Mouse (Mus musculus) cerebellum, adult 2 months (tissue): ENCODE measurements around the gene Fblim1. TPM values are rescaled to one million over a fixed set of nuclear protein-coding genes. Genes with fewer than 3 reads are reported as not detected.
"Not testable (repeated sequence)": the region's sequence is repeated elsewhere in the genome, so short reads cannot be mapped to it uniquely, and the experiment has no call there.

ENCODE experiments used
- DNase-seq, 2 experiments: peaks; one replicate each; pipeline ENCODE4 v3.0.0; 2021
- H3K27ac ChIP-seq: fragments of 200-500 bp; 2 replicates; pipeline ENCODE4 v1.5.1; 2012; ENCODE audit warnings: low read length, control low read depth, inconsistent platforms; ENCODE audit not compliant: insufficient read depth
- H3K27me3 ChIP-seq: fragments of 200-500 bp; 2 replicates; pipeline ENCODE4 v1.6.1; 2012; ENCODE audit warnings: inconsistent platforms, mild to moderate bottlenecking, low read length, moderate library complexity; ENCODE audit not compliant: control insufficient read depth, insufficient read depth
- H3K4me1 ChIP-seq: fragments of 200-500 bp; 2 replicates; pipeline ENCODE4 v1.6.1; 2011; ENCODE audit warnings: low read length; ENCODE audit not compliant: control insufficient read depth, insufficient read depth
- H3K4me3 ChIP-seq: fragments of 200-500 bp; replicated peaks from 2 replicates; pipeline ENCODE3; 2011; ENCODE audit warnings: mild to moderate bottlenecking, low read depth, low read length, control low read depth; ENCODE audit not compliant: insufficient read depth
- CTCF ChIP-seq: fragments of 200-500 bp; IDR thresholded peaks from 2 replicates; pipeline ENCODE4 v1.5.1; 2011; ENCODE audit warnings: low read depth, mild to moderate bottlenecking, control low read depth, low read length, moderate library complexity, borderline replicate concordance; ENCODE audit not compliant: insufficient read depth
- POLR2A ChIP-seq: fragments of 200-500 bp; IDR thresholded peaks from 2 replicates; pipeline ENCODE4 v1.6.1; 2011; ENCODE audit warnings: low read length, control low read depth, borderline replicate concordance; ENCODE audit not compliant: insufficient read depth
- WGBS: fragments of 180-500 bp; shearing (Covaris S2); methylation state at CpG from one replicate; pipeline ENCODE4 v1.1.7; 2018; 5-methylcytosine and 5-hydroxymethylcytosine counted together
- polyA plus RNA-seq: library from polyadenylated mRNA; depleted of rRNA; stranded (reverse); fragments of >200 nt; gene quantifications from 2 replicates; pipeline ENCODE4 v1.2.3, GENCODE M21; 2012

The Fblim1 gene
- polyA plus RNA-seq, 1 experiment, result 2.6 TPM

DNA sequence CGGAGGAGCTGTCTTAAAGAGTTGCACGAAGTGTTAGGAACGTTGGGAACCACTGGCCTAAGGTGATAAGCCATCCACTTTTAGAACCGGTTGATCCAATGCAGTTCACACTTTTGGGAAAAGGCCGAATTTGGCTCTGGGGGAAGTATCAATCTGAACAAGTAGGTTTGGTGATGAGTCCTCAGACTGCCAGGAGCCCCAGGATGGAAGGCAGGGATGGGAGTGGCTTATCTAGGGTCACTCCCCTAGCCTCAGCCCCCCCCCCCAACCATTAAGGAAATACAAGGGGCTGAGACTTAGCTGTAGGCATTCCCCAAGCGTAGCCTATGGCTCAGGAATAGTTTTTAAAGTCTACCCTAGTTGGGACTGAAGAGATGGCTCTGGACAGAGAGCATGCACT is 39.7 kb downstream of the Fblim1 start:
- H3K27me3 ChIP-seq, result no peaks in the 10 kb centered on the region
- no peaks in the 10 kb centered on the region for H3K4me1 ChIP-seq
- no peak for TF ChIP-seq CTCF
- no peak for TF ChIP-seq POLR2A
- no peak overlapping the region for H3K4me3 ChIP-seq
- no peak overlapping the region for H3K27ac ChIP-seq
- no peak for DNase-seq
- WGBS, result 95% methylated on average over 6 of the region's 6 CpGs

- Histone ChIP-seq H3K27me3 (no peaks in the 10 kb centered on the region), H3K4me3 (no peak overlapping the region), H3K27ac (no peak overlapping the region), H3K4me1 (no peaks in the 10 kb centered on the region)
- WGBS, result 48% methylated on average over 7 of the region's 7 CpGs
- TF ChIP-seq POLR2A (no peak), CTCF (no peak)
- DNase-seq, result no peak
These were observed 40.6 kb downstream of the Fblim1 start for GRCm38 (mm10) chr4:141565325-141565724.

GRCm38 (mm10) chr4:141564660-141565059 is 41.2 kb downstream of the Fblim1 start:
- no peak for DNase-seq
- Histone ChIP-seq H3K4me1 (no peaks in the 10 kb centered on the region), H3K27ac (no peak overlapping the region; the same call in 1 of the 2 replicates), H3K4me3 (no peak overlapping the region), H3K27me3 (no peaks in the 10 kb centered on the region)
- TF ChIP-seq POLR2A (no peak), CTCF (no peak)
- 85% methylated on average over 3 of the region's 3 CpGs for WGBS

DNA sequence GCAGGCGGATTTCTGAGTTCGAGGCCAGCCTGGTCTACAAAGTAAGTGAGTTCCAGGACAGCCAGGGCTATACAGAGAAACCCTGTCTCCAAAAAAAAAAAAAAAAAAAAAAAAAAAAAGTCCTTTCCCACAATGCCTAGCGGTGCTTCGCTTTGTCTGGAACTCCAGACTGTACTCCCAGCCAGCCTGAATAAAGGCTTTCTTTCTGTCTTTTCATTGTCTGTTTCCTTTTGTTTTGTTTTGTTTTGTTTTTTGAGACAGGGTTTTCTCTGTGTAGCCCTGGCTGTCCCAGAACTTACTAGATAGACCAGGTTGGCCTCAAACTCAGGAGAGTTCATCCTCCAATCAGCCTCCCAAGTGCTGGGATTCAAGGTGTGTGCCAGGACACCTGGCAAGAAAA is 41.7 kb downstream of the Fblim1 start:
- no peak for DNase-seq
- no peaks in the 10 kb centered on the region for H3K4me1 ChIP-seq
- 93% methylated on average over 4 of the region's 4 CpGs for WGBS
- H3K27me3 ChIP-seq, result no peaks in the 10 kb centered on the region
- H3K27ac ChIP-seq, result no peak overlapping the region; the same call in 1 of the 2 replicates
- H3K4me3 ChIP-seq, result no peak overlapping the region
- TF ChIP-seq POLR2A (no peak), CTCF (no peak)

DNA sequence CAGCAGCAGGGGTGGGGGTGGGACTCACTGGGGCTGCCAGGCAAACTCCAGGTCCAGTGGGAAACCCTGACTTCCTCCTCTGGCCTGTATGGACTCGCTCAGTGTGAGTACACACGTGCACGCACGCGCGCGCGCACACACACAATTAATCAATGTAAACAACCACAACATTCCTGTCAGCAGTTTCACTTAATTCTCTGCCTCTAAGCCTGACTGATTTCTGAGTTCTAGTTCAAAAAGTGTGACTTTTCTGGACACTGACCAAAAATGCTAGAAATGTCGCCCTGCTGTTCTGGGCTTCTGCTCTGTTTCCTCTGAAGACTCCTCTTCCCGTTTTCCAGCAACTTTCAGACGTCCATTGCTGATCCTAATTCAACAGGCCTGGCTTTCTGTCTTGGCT is 43.6 kb downstream of the Fblim1 start:
- Histone ChIP-seq H3K4me3 (no peak overlapping the region), H3K27ac (no peak overlapping the region), H3K4me1 (peaks cover 6% of the 10 kb centered on the region; the same call in 1 of the 2 replicates), H3K27me3 (no peaks in the 10 kb centered on the region)
- DNase-seq, result no peak
- TF ChIP-seq POLR2A (no peak), CTCF (no peak)
- 76% methylated on average over 11 of the region's 11 CpGs for WGBS

DNA sequence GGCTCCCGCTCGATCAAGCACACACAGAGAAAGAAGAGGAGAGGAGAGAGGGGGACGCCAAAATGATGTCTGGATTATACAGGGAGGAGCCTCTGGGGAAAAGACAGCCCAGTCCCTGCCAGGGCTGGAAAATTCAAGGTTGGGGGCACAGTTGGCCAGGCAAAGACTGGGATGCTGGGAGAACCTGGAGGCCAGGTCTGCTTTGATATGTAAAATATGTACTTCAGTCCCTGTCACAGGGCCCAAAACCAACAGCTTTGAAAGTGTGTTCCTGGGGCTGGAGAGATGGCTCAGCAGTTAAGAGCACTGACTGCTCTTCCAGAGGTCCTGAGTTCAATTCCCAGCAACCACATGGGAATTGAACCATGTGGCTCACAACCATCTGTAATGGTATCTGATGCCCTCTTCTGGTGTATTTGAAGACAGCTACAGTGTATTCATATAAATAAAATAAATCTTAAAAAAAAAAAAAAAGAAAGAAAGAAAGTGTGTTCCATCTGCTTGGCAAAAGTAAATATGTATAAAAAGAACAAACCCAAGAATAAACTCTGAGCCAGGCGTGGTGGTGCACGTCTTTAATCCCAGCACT is 44.5 kb downstream of the Fblim1 start:
- not testable (repeated sequence) for H3K4me1 ChIP-seq, DNase-seq, H3K27ac ChIP-seq, H3K27me3 ChIP-seq, H3K4me3 ChIP-seq
- 84% methylated on average over 5 of the region's 5 CpGs for WGBS

GRCm38 (mm10) chr4:141559898-141560263 is 46.0 kb downstream of the Fblim1 start:
- Histone ChIP-seq H3K27me3 (no peaks in the 10 kb centered on the region), H3K4me1 (peaks cover 6% of the 10 kb centered on the region; the same call in 1 of the 2 replicates), H3K27ac (peak overlapping the region; percentile 92), H3K4me3 (peak overlapping the region; percentile 64)
- no peak for TF ChIP-seq POLR2A
- TF ChIP-seq CTCF, result peak; percentile 97
- 1% methylated on average over 9 of the region's 9 CpGs for WGBS
- DNase-seq, result peak; percentile 84 to 87

- Histone ChIP-seq H3K27me3 (no peaks in the 10 kb centered on the region), H3K4me1 (peaks cover 6% of the 10 kb centered on the region; the same call in 1 of the 2 replicates), H3K4me3 (peak overlapping the region; percentile 64), H3K27ac (peak overlapping the region; percentile 92)
- DNase-seq, result peak; percentile 83 to 85
- WGBS, result under 1% methylated on average over 30 of the region's 30 CpGs
- TF ChIP-seq CTCF (no peak), POLR2A (peak; percentile 49; the same call in 1 of the 2 replicates)
These were observed 46.6 kb downstream of the Fblim1 start for GRCm38 (mm10) chr4:141559131-141559897.
